Mouse (Mus musculus) urinary bladder, postnatal 0 days (tissue): ENCODE measurements around the gene Actr3. TPM values are rescaled to one million over a fixed set of nuclear protein-coding genes. Genes with fewer than 3 reads are reported as not detected.

Experiments
- polyA plus RNA-seq: library from polyadenylated mRNA; unstranded; fragments of >200 nt; fragmentation: Nextera tagmentation; extraction: Ambion mirVana; gene quantifications from 2 replicates; pipeline ENCODE4 v1.2.1, GENCODE M21; 2015

Actr3 gene
- polyA plus RNA-seq = 278 and 304 TPM in 2 replicates

GRCm38 (mm10) chr1:125435369-125436135 lies at the start of gene Actr3:
Gene Actr3, minus strand, starts transcription at chr1:125435727.

Other genes starting within 250 kb of the Actr3 start
- 70.9 and 78.0 TPM in 2 replicates for gene Slc35f5, start 124.9 kb upstream of the Actr3 start, polyA plus RNA-seq
- gene Gpr39, start 241.3 kb upstream of the Actr3 start, polyA plus RNA-seq = 15.2 and 16.8 TPM in 2 replicates